Mouse (Mus musculus): ENCODE measurements around the gene Abcc10. TPM values are rescaled to one million over a fixed set of nuclear protein-coding genes. Genes with fewer than 3 reads are reported as not detected.

Gene Abcc10
- polyA plus RNA-seq, 1 experiment from 2014 or later, result 9.6 TPM

GRCm38 (mm10) chr17:46283911-46284310 is 44.2 kb downstream of the Abcc10 start:
- no peak overlapping the region for H3K4me2 ChIP-seq
- H3K27me3 ChIP-seq, result no peaks in the 10 kb centered on the region
- 88% methylated on average over 8 of the region's 8 CpGs for WGBS
- H3K9ac ChIP-seq, result no peak overlapping the region
- no peak overlapping the region for H3K27ac ChIP-seq (replicated peaks)
- H3K4me3 ChIP-seq, result no peak overlapping the region
- peaks cover 3% of the 10 kb centered on the region; the same call in 1 of the 2 replicates for H3K36me3 ChIP-seq
- ATAC-seq (ENCODE audit: low FRiP score, low read depth), result no peak
- H3K9me3 ChIP-seq, result no peaks in the 10 kb centered on the region
- peaks cover 15% of the 10 kb centered on the region for H3K4me1 ChIP-seq (replicated peaks)

GRCm38 (mm10) chr17:46283140-46283539 is 45.0 kb downstream of the Abcc10 start:
- Histone ChIP-seq H3K4me1 (replicated peaks) (peaks cover 15% of the 10 kb centered on the region), H3K4me2 (peak overlapping the region; percentile 96), H3K9me3 (no peaks in the 10 kb centered on the region), H3K36me3 (peaks cover 8% of the 10 kb centered on the region; the same call in 1 of the 2 replicates), H3K27me3 (no peaks in the 10 kb centered on the region), H3K27ac (replicated peaks) (peak overlapping the region; percentile 75; the same call in 1 of the 2 replicates), H3K4me3 (peak overlapping the region; percentile 60), H3K9ac (peak overlapping the region; percentile 58; the same call in 1 of the 2 replicates)
- 20% methylated on average over 9 of the region's 9 CpGs for WGBS
- peak; percentile 55 for ATAC-seq (ENCODE audit: low FRiP score, low read depth)

- peak within 1 kb of the TSS; percentile 75 for H3K27ac ChIP-seq (replicated peaks)
- H3K36me3 ChIP-seq, result peaks cover 8% of the 10 kb centered on the region; the same call in 1 of the 2 replicates
- H3K9ac ChIP-seq, result peak within 1 kb of the TSS; percentile 58
- H3K4me1 ChIP-seq (replicated peaks), result peaks cover 15% of the 10 kb centered on the region
- H3K4me3 ChIP-seq, result peak within 1 kb of the TSS; percentile 60
- WGBS, result under 1% methylated on average over 37 of the region's 37 CpGs
- no peaks in the 10 kb centered on the region for H3K27me3 ChIP-seq
- H3K9me3 ChIP-seq, result no peaks in the 10 kb centered on the region
- peak within 1 kb of the TSS; percentile 96 for H3K4me2 ChIP-seq
- peak; percentile 95 for ATAC-seq (ENCODE audit: low FRiP score, low read depth)
These were observed 45.5 kb downstream of the Abcc10 start, which contains the start of gene Tjap1 for GRCm38 (mm10) chr17:46282483-46283123. Gene Tjap1 (minus strand): TSS chr17:46283026.

- Histone ChIP-seq H3K27me3 (no peaks in the 10 kb centered on the region), H3K9me3 (no peaks in the 10 kb centered on the region), H3K27ac (replicated peaks) (no peak overlapping the region), H3K36me3 (peaks cover 8% of the 10 kb centered on the region; the same call in 1 of the 2 replicates), H3K9ac (no peak overlapping the region), H3K4me2 (no peak overlapping the region), H3K4me3 (no peak overlapping the region), H3K4me1 (replicated peaks) (peaks cover 12% of the 10 kb centered on the region)
- 90% methylated on average over 12 of the region's 12 CpGs for WGBS
- ATAC-seq (ENCODE audit: low FRiP score, low read depth), result no peak
These were observed 50.0 kb downstream of the Abcc10 start for GRCm38 (mm10) chr17:46278011-46278765.

GRCm38 (mm10) chr17:46277586-46277985 is 50.6 kb downstream of the Abcc10 start:
- 86% methylated on average over 4 of the region's 4 CpGs for WGBS
- Histone ChIP-seq H3K36me3 (peaks cover 8% of the 10 kb centered on the region; the same call in 1 of the 2 replicates), H3K9ac (no peak overlapping the region), H3K27me3 (no peaks in the 10 kb centered on the region), H3K4me1 (replicated peaks) (peaks cover 9% of the 10 kb centered on the region), H3K9me3 (no peaks in the 10 kb centered on the region), H3K4me2 (no peak overlapping the region), H3K27ac (replicated peaks) (no peak overlapping the region), H3K4me3 (no peak overlapping the region)
- no peak for ATAC-seq (ENCODE audit: low FRiP score, low read depth)

- Histone ChIP-seq H3K9ac (no peak overlapping the region), H3K27me3 (no peaks in the 10 kb centered on the region), H3K4me3 (no peak overlapping the region), H3K4me2 (no peak overlapping the region), H3K36me3 (peaks cover 12% of the 10 kb centered on the region; the same call in 1 of the 2 replicates), H3K4me1 (replicated peaks) (no peaks in the 10 kb centered on the region), H3K27ac (replicated peaks) (no peak overlapping the region), H3K9me3 (no peaks in the 10 kb centered on the region)
- WGBS, result 90% methylated on average over 10 of the region's 10 CpGs
- no peak for ATAC-seq (ENCODE audit: low FRiP score, low read depth)
These were observed 52.6 kb downstream of the Abcc10 start for GRCm38 (mm10) chr17:46275506-46275905.

GRCm38 (mm10) chr17:46275034-46275433 is 53.1 kb downstream of the Abcc10 start:
- 91% methylated on average over 6 of the region's 6 CpGs for WGBS
- no peak overlapping the region for H3K9ac ChIP-seq
- H3K4me1 ChIP-seq (replicated peaks), result no peaks in the 10 kb centered on the region
- ATAC-seq (ENCODE audit: low FRiP score, low read depth), result no peak
- no peak overlapping the region for H3K4me2 ChIP-seq
- no peaks in the 10 kb centered on the region for H3K27me3 ChIP-seq
- H3K27ac ChIP-seq (replicated peaks), result no peak overlapping the region
- peaks cover 15% of the 10 kb centered on the region; the same call in 1 of the 2 replicates for H3K36me3 ChIP-seq
- no peaks in the 10 kb centered on the region for H3K9me3 ChIP-seq
- no peak overlapping the region for H3K4me3 ChIP-seq

DNA sequence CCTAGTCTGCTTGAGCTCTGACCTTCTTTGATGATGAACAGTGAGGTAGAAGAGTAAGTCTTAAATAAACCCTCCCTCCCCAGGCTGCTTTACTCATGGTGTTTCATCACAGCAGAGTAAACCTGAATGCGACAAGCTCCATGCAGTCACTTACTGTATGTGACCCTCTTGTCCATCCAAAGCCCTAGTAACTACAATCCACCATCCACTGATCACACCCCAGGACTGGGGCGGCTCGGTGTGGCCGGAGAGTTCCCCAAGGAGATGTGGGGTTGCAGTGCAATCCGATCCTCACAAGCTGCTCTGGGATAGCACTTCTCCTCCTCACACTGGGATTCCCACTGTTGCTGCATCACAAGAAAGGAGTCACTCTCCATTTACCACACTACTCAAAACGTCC is 53.7 kb downstream of the Abcc10 start:
- no peak for ATAC-seq (ENCODE audit: low FRiP score, low read depth)
- Histone ChIP-seq H3K27me3 (no peaks in the 10 kb centered on the region), H3K4me2 (no peak overlapping the region), H3K36me3 (peaks cover 15% of the 10 kb centered on the region; the same call in 1 of the 2 replicates), H3K27ac (replicated peaks) (no peak overlapping the region), H3K9me3 (no peaks in the 10 kb centered on the region), H3K4me1 (replicated peaks) (no peaks in the 10 kb centered on the region), H3K4me3 (no peak overlapping the region), H3K9ac (no peak overlapping the region)
- WGBS, result 81% methylated on average over 6 of the region's 6 CpGs

GRCm38 (mm10) chr17:46273803-46274236 is 54.3 kb downstream of the Abcc10 start:
- H3K4me1 ChIP-seq (replicated peaks), result no peaks in the 10 kb centered on the region
- 77% methylated on average over 1 of the region's 1 CpGs for WGBS
- H3K9me3 ChIP-seq, result no peaks in the 10 kb centered on the region
- no peak overlapping the region for H3K4me2 ChIP-seq
- H3K4me3 ChIP-seq, result no peak overlapping the region
- H3K36me3 ChIP-seq, result peaks cover 11% of the 10 kb centered on the region; the same call in 1 of the 2 replicates
- no peaks in the 10 kb centered on the region for H3K27me3 ChIP-seq
- no peak for ATAC-seq (ENCODE audit: low FRiP score, low read depth)
- no peak overlapping the region for H3K9ac ChIP-seq
- no peak overlapping the region for H3K27ac ChIP-seq (replicated peaks)

- ATAC-seq (ENCODE audit: low FRiP score, low read depth), result no peak
- Histone ChIP-seq H3K4me3 (no peak overlapping the region), H3K4me2 (no peak overlapping the region), H3K27ac (replicated peaks) (no peak overlapping the region), H3K9ac (no peak overlapping the region), H3K36me3 (0 out of 2 replicates have a peak, but pooled peaks cover 7% of the 10 kb centered on the region), H3K9me3 (no peaks in the 10 kb centered on the region), H3K27me3 (no peaks in the 10 kb centered on the region), H3K4me1 (replicated peaks) (no peaks in the 10 kb centered on the region)
- WGBS, result 87% methylated on average over 5 of the region's 5 CpGs
These were observed 55.5 kb downstream of the Abcc10 start for GRCm38 (mm10) chr17:46272675-46273074.

DNA sequence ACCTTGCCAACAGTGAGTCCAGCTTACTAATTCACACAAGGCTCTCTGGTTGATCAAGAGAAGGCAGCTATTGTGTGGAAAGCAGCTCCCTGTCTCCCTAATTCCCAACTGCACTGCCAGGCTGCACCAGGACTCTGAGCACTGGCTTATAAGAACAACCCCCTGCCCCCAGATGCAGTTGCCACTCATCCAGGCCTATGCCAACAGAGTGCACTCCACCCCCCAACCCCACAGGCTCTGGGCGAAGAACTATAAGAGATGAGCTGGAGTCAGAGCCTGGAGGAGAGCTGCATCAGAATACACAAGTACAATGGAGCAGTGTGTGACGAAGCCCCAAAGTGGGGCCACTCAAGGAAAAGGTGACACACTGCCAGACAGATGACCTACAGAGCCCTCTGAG is 56.1 kb downstream of the Abcc10 start:
- Histone ChIP-seq H3K4me2 (no peak overlapping the region), H3K4me3 (no peak overlapping the region), H3K4me1 (replicated peaks) (no peaks in the 10 kb centered on the region), H3K9me3 (no peaks in the 10 kb centered on the region), H3K9ac (no peak overlapping the region), H3K27ac (replicated peaks) (no peak overlapping the region), H3K36me3 (0 out of 2 replicates have a peak, but pooled peaks cover 7% of the 10 kb centered on the region), H3K27me3 (no peaks in the 10 kb centered on the region)
- no peak for ATAC-seq (ENCODE audit: low FRiP score, low read depth)
- 90% methylated on average over 2 of the region's 2 CpGs for WGBS

Measured in hindbrain, embryonic 15.5 days (tissue).